Mouse (Mus musculus) embryonic facial prominence, embryonic 12.5 days (tissue): ENCODE measurements around the gene Slc25a1. TPM values are rescaled to one million over a fixed set of nuclear protein-coding genes. Genes with fewer than 3 reads are reported as not detected.

Source experiments
- ATAC-seq: fragments of 200-750 bp; cut with Nextera tagmentation; 2 replicates; pipeline ENCODE4 v1.8.0; 2017; ENCODE audit not compliant: insufficient number of reproducible peaks, insufficient read depth, low FRiP score, low TSS enrichment
- H3K27ac ChIP-seq: fragments of 300-500 bp; sonication (generic); 2 replicates; pipeline ENCODE4 v1.5.1; 2016; ENCODE audit warnings: mild to moderate bottlenecking
- H3K27me3 ChIP-seq: fragments of 300-500 bp; sonication (generic); 2 replicates; pipeline ENCODE4 v1.6.1; 2016; ENCODE audit warnings: mild to moderate bottlenecking, moderate library complexity
- H3K36me3 ChIP-seq: fragments of 300-500 bp; sonication (generic); 2 replicates; pipeline ENCODE4 v1.6.1; 2016; ENCODE audit warnings: mild to moderate bottlenecking
- H3K4me1 ChIP-seq: fragments of 300-500 bp; sonication (generic); 2 replicates; pipeline ENCODE4 v1.6.1; 2016
- H3K4me2 ChIP-seq: fragments of 300-500 bp; sonication (generic); replicated peaks from 2 replicates; pipeline ENCODE4 v1.6.1; 2016; ENCODE audit warnings: mild to moderate bottlenecking, moderate library complexity
- H3K4me3 ChIP-seq: fragments of 300-500 bp; sonication (generic); 2 replicates; pipeline ENCODE4 v1.5.1; 2016; ENCODE audit warnings: mild to moderate bottlenecking
- H3K9ac ChIP-seq: fragments of 300-500 bp; sonication (generic); 2 replicates; pipeline ENCODE4 v1.6.1; 2016; ENCODE audit warnings: mild to moderate bottlenecking, moderate library complexity
- H3K9me3 ChIP-seq: fragments of 300-500 bp; sonication (generic); 2 replicates; pipeline ENCODE4 v1.6.1; 2016; ENCODE audit warnings: mild to moderate bottlenecking, moderate library complexity
- WGBS: fragments of 180-500 bp; shearing (Covaris S2); methylation state at CpG from one replicate; pipeline ENCODE4 v1.1.7; 2016; 5-methylcytosine and 5-hydroxymethylcytosine counted together
- polyA plus RNA-seq: library from polyadenylated mRNA; unstranded; fragments of >200 nt; fragmentation: Nextera tagmentation; extraction: Ambion mirVana; gene quantifications from 2 replicates; pipeline ENCODE4 v1.2.1, GENCODE M21; 2016

Gene Slc25a1
- polyA plus RNA-seq, 1 experiment from 2014 or later: 89.5 TPM

DNA sequence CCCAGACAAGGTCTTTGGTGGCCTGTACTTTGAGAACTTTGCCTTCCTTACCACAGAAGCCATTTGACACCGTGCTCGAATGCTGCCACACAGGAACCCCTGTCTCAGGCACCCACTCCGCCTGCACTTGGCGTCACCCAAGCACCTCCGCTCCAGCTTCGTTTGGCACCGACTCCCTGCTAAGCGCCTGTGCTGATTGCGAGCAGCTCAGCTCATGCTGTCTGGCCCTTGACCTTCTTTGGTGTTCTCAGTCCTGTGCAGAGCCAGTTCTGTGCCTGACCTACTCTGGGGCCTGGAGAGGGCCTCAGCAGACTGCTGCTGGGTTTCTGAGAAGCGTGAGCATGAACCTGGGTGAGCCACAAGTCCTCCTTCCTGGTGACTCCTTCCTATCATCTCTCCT lies 8.8 kb upstream of the Slc25a1 start:
- WGBS: 83% methylated on average over 10 of the region's 10 CpGs
- H3K27ac ChIP-seq: no peak overlapping the region
- ATAC-seq: no peak
- H3K27me3 ChIP-seq: peaks cover 15% of the 10 kb centered on the region
- no peak overlapping the region for H3K4me2 ChIP-seq
- H3K9ac ChIP-seq: no peak overlapping the region
- H3K4me1 ChIP-seq: no peaks in the 10 kb centered on the region
- H3K9me3 ChIP-seq: no peaks in the 10 kb centered on the region
- no peak overlapping the region for H3K4me3 ChIP-seq
- H3K36me3 ChIP-seq: no peaks in the 10 kb centered on the region

- Histone ChIP-seq H3K36me3 (no peaks in the 10 kb centered on the region), H3K4me1 (no peaks in the 10 kb centered on the region), H3K4me3 (no peak overlapping the region), H3K9me3 (no peaks in the 10 kb centered on the region), H3K27me3 (peaks cover 15% of the 10 kb centered on the region), H3K27ac (no peak overlapping the region), H3K4me2 (no peak overlapping the region), H3K9ac (no peak overlapping the region)
- ATAC-seq: no peak
- WGBS: 67% methylated on average over 3 of the region's 3 CpGs
These were observed 6.5 kb upstream of the Slc25a1 start for GRCm38 (mm10) chr16:17934445-17934910.

DNA sequence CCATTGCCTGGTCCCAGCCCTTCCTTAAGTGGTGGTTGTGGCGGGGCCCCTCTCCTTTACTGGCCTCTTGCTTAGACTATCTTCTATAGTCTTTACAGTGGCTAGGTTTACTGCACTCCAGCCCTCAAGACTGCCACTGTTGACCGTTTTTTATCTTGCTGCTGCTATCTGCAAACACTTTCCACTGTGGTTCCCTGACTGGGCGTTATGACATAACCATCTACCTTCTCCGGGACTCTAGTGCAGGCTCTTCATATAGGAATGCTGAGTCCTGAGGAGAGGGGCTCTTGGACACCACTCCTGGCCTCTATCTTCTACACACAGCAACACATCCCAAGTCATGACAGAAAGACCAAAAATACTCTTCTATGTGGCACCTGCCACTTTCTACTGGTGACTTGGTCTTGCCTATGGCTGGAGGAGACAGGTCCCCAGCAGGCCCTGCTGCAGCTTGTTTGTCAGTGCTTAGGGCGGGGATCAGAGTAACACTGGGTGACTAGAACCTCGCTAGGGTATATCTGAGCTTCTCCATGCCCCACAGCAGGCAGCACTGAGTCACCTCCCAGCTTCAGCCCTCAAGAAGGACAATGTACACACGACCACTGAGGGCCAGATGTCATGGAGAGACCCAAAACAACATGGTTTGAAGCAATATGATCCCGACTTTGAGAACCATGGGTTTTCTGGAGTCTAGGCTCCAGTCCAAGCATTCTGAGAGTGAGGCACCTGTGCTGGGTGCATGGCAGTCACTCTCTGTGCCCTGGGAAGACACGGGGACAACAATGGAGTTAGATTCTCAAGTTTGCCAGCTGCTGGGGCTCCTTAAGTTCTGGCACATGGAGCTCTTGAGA lies 5.8 kb upstream of the Slc25a1 start:
- no peaks in the 10 kb centered on the region for H3K9me3 ChIP-seq
- no peak overlapping the region for H3K27ac ChIP-seq
- H3K4me3 ChIP-seq: no peak overlapping the region
- no peak overlapping the region for H3K9ac ChIP-seq
- no peaks in the 10 kb centered on the region for H3K36me3 ChIP-seq
- no peaks in the 10 kb centered on the region for H3K4me1 ChIP-seq
- H3K27me3 ChIP-seq: peaks cover 15% of the 10 kb centered on the region
- no peak overlapping the region for H3K4me2 ChIP-seq
- 67% methylated on average over 9 of the region's 9 CpGs for WGBS
- no peak for ATAC-seq

- H3K9ac ChIP-seq: no peak overlapping the region
- ATAC-seq: no peak
- WGBS: 79% methylated on average over 5 of the region's 5 CpGs
These were observed 4.0 kb upstream of the Slc25a1 start for GRCm38 (mm10) chr16:17931906-17932460.

GRCm38 (mm10) chr16:17929631-17930030 lies 1.6 kb upstream of the Slc25a1 start:
- H3K27ac ChIP-seq: no peak overlapping the region
- H3K27me3 ChIP-seq: 0 out of 2 replicates have a peak, but pooled peaks cover 4% of the 10 kb centered on the region
- WGBS: 81% methylated on average over 2 of the region's 2 CpGs
- H3K36me3 ChIP-seq: peaks cover 13% of the 10 kb centered on the region; the same call in 1 of the 2 replicates
- no peak overlapping the region for H3K9ac ChIP-seq
- no peak overlapping the region for H3K4me2 ChIP-seq
- H3K4me1 ChIP-seq: peaks cover 9% of the 10 kb centered on the region; the same call in 1 of the 2 replicates
- no peaks in the 10 kb centered on the region for H3K9me3 ChIP-seq
- no peak for ATAC-seq
- no peak overlapping the region for H3K4me3 ChIP-seq

More at GRCm38 (mm10) chr16:17931906-17932460, 4.0 kb upstream of the Slc25a1 start:
- no peaks in the 10 kb centered on the region for H3K9me3 ChIP-seq
- peaks cover 7% of the 10 kb centered on the region for H3K27me3 ChIP-seq
- H3K36me3 ChIP-seq: no peaks in the 10 kb centered on the region
- no peak overlapping the region for H3K27ac ChIP-seq
- peaks cover 3% of the 10 kb centered on the region; the same call in 1 of the 2 replicates for H3K4me1 ChIP-seq
- no peak overlapping the region for H3K4me2 ChIP-seq
- no peak overlapping the region for H3K4me3 ChIP-seq

DNA sequence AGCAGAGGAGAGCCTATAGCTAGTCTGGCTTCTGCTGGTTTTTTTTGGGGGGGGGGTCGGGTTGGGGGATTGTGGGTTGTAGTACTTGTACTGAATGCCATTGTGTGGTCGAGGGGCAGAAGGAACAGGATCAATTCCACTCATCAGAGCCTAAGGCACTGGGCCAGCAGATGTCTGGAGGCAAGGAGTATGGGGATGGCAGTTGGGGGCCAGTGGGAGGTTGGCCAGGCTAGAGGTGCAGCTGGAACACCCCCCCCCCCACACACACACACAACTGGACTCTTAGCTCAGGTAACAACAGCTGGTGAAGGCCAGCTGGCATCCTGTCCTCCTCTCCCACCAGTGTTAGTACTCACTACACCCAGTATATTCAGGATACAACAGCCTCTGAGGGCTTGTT lies 1.2 kb upstream of the Slc25a1 start:
- H3K4me3 ChIP-seq: no peak overlapping the region
- 13% methylated on average over 2 of the region's 2 CpGs for WGBS

DNA sequence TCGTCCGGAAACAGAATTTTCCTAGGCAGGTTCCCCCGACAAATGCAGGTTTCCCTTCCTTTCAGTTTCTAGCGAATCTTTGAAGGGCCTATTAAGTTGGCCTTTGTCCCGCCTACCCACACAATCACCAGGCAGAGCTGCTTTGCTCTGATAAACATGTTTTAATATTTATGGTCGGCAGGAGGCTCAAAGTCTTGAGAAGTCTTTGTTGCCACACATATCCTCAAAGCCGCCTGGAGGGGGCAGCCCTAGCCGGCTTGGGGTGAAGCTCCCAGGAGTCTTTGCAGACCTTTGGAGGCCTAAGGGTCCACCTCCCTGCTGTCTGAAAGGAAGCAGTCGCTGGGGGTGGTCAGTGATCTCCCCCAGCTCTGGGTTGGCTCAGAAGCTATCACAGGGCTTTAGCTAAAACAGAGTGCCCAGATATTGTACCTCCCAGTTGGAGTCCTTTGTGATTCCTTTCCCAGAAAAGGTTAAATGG lies 647 bp upstream of the Slc25a1 start:
- Histone ChIP-seq H3K27me3 (no peaks in the 10 kb centered on the region), H3K9me3 (no peaks in the 10 kb centered on the region), H3K36me3 (peaks cover 13% of the 10 kb centered on the region; the same call in 1 of the 2 replicates), H3K4me3 (peak overlapping the region; percentile 67), H3K4me1 (peaks cover 9% of the 10 kb centered on the region; the same call in 1 of the 2 replicates), H3K27ac (peak overlapping the region; percentile 36), H3K9ac (peak overlapping the region; percentile 81), H3K4me2 (peak overlapping the region; percentile 92)
- ATAC-seq: no peak
- under 1% methylated on average over 9 of the region's 9 CpGs for WGBS

More for the DNA sequence above, 1.2 kb upstream of the Slc25a1 start:
- H3K9ac ChIP-seq: no peak overlapping the region
- H3K27ac ChIP-seq: peak overlapping the region; percentile 36; the same call in 1 of the 2 replicates
- 0 out of 2 replicates have a peak overlapping the region, but pooled peaks have one; percentile 5 for H3K4me2 ChIP-seq
- peaks cover 13% of the 10 kb centered on the region; the same call in 1 of the 2 replicates for H3K36me3 ChIP-seq
- no peaks in the 10 kb centered on the region for H3K9me3 ChIP-seq
- peaks cover 9% of the 10 kb centered on the region; the same call in 1 of the 2 replicates for H3K4me1 ChIP-seq
- no peak for ATAC-seq
- 0 out of 2 replicates have a peak, but pooled peaks cover 4% of the 10 kb centered on the region for H3K27me3 ChIP-seq

DNA sequence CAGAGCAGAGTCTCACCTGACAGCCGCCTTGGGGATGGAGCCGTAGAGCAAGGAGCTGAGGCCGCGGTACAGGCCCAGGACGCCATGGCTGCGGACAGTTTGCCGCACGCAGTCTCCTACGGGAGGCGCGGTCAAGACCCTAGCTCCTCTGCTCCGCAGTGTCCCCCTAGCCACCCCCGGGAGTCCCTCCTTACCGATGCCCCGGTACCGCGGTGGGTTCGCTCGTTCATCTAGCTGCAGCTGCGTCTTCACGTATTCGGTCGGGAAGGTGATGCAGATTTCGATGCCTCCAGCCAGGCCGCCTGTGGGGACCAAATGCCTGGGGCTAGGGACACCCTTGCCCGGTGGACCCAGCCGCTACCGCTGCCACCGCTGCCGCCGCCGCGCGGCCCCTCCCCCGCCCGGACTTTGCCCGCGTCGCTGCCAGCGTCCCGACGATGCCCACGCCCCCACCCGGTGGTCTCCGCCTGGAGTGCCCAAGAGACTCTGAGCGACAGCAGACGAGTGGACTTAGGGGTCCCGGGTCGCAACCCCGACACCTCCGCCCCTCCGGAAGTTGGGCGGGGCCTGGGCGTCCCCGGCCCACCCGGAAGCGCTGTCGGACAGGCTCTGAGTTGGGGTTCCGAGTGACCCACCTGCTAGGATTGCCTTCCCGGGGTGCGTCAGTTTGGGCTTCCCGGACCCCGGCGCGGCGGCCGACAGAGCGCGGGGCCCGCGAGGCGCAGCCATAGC lies 502 bp downstream of the Slc25a1 start:
- peaks cover 12% of the 10 kb centered on the region for H3K4me1 ChIP-seq
- no peaks in the 10 kb centered on the region for H3K9me3 ChIP-seq
- H3K4me3 ChIP-seq: peak overlapping the region; percentile 67
- H3K27me3 ChIP-seq: no peaks in the 10 kb centered on the region
- H3K27ac ChIP-seq: peak overlapping the region; percentile 36
- peak overlapping the region; percentile 92 for H3K4me2 ChIP-seq
- WGBS: under 1% methylated on average over 72 of the region's 72 CpGs
- ATAC-seq: peak; percentile 48; the same call in 1 of the 2 replicates
- H3K9ac ChIP-seq: peak overlapping the region; percentile 81
- peaks cover 13% of the 10 kb centered on the region; the same call in 1 of the 2 replicates for H3K36me3 ChIP-seq

GRCm38 (mm10) chr16:17922163-17922538 lies 5.9 kb downstream of the Slc25a1 start:
- no peaks in the 10 kb centered on the region for H3K9me3 ChIP-seq
- peak overlapping the region; percentile 58 for H3K4me3 ChIP-seq
- H3K27ac ChIP-seq: peak overlapping the region; percentile 65
- peaks cover 20% of the 10 kb centered on the region for H3K4me1 ChIP-seq
- peaks cover 24% of the 10 kb centered on the region for H3K27me3 ChIP-seq
- 2% methylated on average over 14 of the region's 14 CpGs for WGBS
- no peak; the same call in 1 of the 2 replicates for ATAC-seq
- peak overlapping the region; percentile 91 for H3K9ac ChIP-seq
- H3K4me2 ChIP-seq: peak overlapping the region; percentile 95
- peaks cover 13% of the 10 kb centered on the region; the same call in 1 of the 2 replicates for H3K36me3 ChIP-seq

- Histone ChIP-seq H3K4me3 (peak overlapping the region; percentile 58), H3K9me3 (no peaks in the 10 kb centered on the region), H3K4me2 (peak overlapping the region; percentile 95), H3K4me1 (peaks cover 14% of the 10 kb centered on the region), H3K9ac (peak overlapping the region; percentile 91), H3K27ac (peak overlapping the region; percentile 80), H3K36me3 (peaks cover 13% of the 10 kb centered on the region; the same call in 1 of the 2 replicates), H3K27me3 (peaks cover 30% of the 10 kb centered on the region)
- 2% methylated on average over 47 of the region's 47 CpGs for WGBS
- peak; percentile 92 for ATAC-seq
These were observed 6.5 kb downstream of the Slc25a1 start for GRCm38 (mm10) chr16:17921325-17922162.
